In the genomic region with DNA sequence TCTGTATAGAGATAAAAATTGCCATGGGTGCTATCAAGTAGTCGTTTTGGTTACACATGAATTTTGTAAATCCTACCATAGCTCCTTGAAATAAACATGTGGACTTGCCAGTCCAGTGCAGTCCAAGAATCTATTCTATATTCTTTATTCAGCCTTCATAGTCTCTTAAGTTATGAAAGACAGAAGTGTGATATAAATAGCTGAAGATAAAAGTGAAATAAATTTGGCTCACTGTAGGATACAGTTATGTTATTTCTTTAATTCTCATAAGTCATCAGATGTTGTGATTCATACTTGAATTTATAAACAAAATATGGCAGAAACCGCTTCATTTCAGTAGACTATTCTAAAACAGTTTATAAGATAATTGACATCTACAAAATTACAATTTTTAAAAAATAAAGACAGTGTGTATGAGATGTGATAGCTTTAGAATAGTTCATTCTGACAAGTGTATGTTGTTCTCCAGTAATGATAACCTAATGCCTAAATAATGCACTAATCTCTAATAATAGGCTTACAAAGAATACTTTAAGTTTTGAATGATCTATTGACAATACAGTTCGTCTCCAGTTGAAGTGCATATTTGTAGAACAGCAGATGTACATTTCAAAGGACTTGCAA, we compare ENCODE assay signal across 24 mouse cellular contexts.
"Had no signal": no experiment of that assay in that cellular context is flagged by ENCODE, and none has a peak within 500 bp of the region (broad histone marks: within the 10 kb centered on the region; RNA-seq: fewer than 3 reads in every experiment).

No protein-coding gene starts in this region.

- H3K4me1 ChIP-seq: heart, embryonic 15.5 days; hindbrain, embryonic 13.5 days; hindbrain, embryonic 15.5 days; limb, embryonic 15.5 days had no signal

- H3K9me3 ChIP-seq: heart, embryonic 13.5 days; heart, embryonic 15.5 days; hindbrain, embryonic 13.5 days; hindbrain, embryonic 15.5 days; limb, embryonic 13.5 days; limb, embryonic 15.5 days; liver, embryonic 12.5 days had no signal

- DNase-seq: gastrocnemius, postnatal 14 days; gastrocnemius, postnatal 36 days; heart, adult 2 months; heart, postnatal 14 days; heart, postnatal 36 days; kidney, adult 11 months; kidney, adult 2 months; kidney, adult 9 months; kidney, postnatal 14 days; kidney, postnatal 36 days; layer of hippocampus, adult 9-11 months; layer of hippocampus, postnatal 36 days; left cerebral cortex, postnatal 4 days had no signal

- H3K4me3 ChIP-seq: heart, adult 2 months; heart, embryonic 13.5 days; heart, embryonic 15.5 days; hindbrain, embryonic 13.5 days; hindbrain, embryonic 15.5 days; limb, embryonic 13.5 days; limb, embryonic 15.5 days; liver, embryonic 12.5 days had no signal

- H3K27ac ChIP-seq: heart, adult 2 months; heart, embryonic 13.5 days; heart, embryonic 15.5 days; hindbrain, embryonic 13.5 days; hindbrain, embryonic 15.5 days; hindbrain, postnatal 0 days; kidney, postnatal 0 days; limb, embryonic 13.5 days; limb, embryonic 15.5 days; liver, embryonic 12.5 days had no signal

- H3K27me3 ChIP-seq: heart, embryonic 13.5 days; heart, embryonic 15.5 days; hindbrain, embryonic 13.5 days; hindbrain, embryonic 15.5 days; liver, embryonic 12.5 days had no signal

- H3K4me2 ChIP-seq: heart, embryonic 11.5 days; heart, embryonic 13.5 days; heart, embryonic 15.5 days; hindbrain, embryonic 13.5 days; hindbrain, embryonic 15.5 days; limb, embryonic 13.5 days; limb, embryonic 15.5 days; liver, embryonic 12.5 days had no signal

- H3K9ac ChIP-seq: heart, embryonic 13.5 days; heart, embryonic 15.5 days; hindbrain, embryonic 13.5 days; hindbrain, embryonic 15.5 days; limb, embryonic 13.5 days; limb, embryonic 15.5 days; liver, embryonic 12.5 days had no signal

- H3K36me3 ChIP-seq: heart, embryonic 13.5 days; heart, embryonic 15.5 days; hindbrain, embryonic 13.5 days; limb, embryonic 13.5 days; limb, embryonic 15.5 days; liver, embryonic 12.5 days had no signal

- ATAC-seq: hindbrain, postnatal 0 days; intestine, embryonic 16.5 days; liver, embryonic 12.5 days had no signal
